Mouse (Mus musculus) thymus, adult 2 months (tissue): ENCODE measurements around the gene Stx2.

Source experiments
- CTCF ChIP-seq: fragments of 200-500 bp; IDR thresholded peaks from 2 replicates; pipeline ENCODE4 v1.5.1; 2012; ENCODE audit warnings: mild to moderate bottlenecking, control low read depth, low read length, moderate library complexity, borderline replicate concordance; ENCODE audit not compliant: control insufficient read depth, poor library complexity, insufficient read depth; ENCODE audit errors: extremely low read depth
- POLR2A ChIP-seq: fragments of 200-500 bp; IDR thresholded peaks from 2 replicates; pipeline ENCODE4 v1.6.1; 2012; ENCODE audit warnings: mild to moderate bottlenecking, low read length, control low read depth, moderate library complexity; ENCODE audit not compliant: control insufficient read depth, poor library complexity, insufficient read depth; ENCODE audit errors: extremely low read depth

- TF ChIP-seq CTCF (no peak), POLR2A (no peak)
Observed at GRCm38 (mm10) chr5:129009577-129009976, 1.2 kb upstream of the Stx2 start.
